Mouse (Mus musculus): ENCODE results near the gene Rpap1. TPM values are rescaled to one million over a fixed set of nuclear protein-coding genes. Genes with fewer than 3 reads are reported as not detected.

Rpap1 gene
- polyA plus RNA-seq, 1 experiment from 2014 or later, result 26.3 TPM

- WGBS, result 88% methylated on average over 6 of the region's 6 CpGs
- no peaks in the 10 kb centered on the region for H3K27me3 ChIP-seq (ENCODE audit: control insufficient read depth, insufficient read depth, low read length)
- no peak overlapping the region for H3K4me3 ChIP-seq (ENCODE audit: low read depth, low read length)
- no peak overlapping the region for H3K27ac ChIP-seq (replicated peaks; ENCODE audit: low read depth, low read length)
- no peak overlapping the region for H3K9ac ChIP-seq (ENCODE audit: low read length)
- H3K9me3 ChIP-seq (ENCODE audit: control insufficient read depth, low read length), result no peaks in the 10 kb centered on the region
- DNase-seq (ENCODE audit: low spot score) (no peak), ATAC-seq (ENCODE audit: insufficient number of reproducible peaks, low FRiP score, low TSS enrichment, low read depth) (no peak)
- peaks cover 19% of the 10 kb centered on the region for H3K36me3 ChIP-seq (ENCODE audit: control insufficient read depth, insufficient read depth, low read length)
- no peak overlapping the region for H3K4me2 ChIP-seq (ENCODE audit: low read depth, severe bottlenecking)
- no peaks in the 10 kb centered on the region for H3K4me1 ChIP-seq (ENCODE audit: control insufficient read depth, insufficient read depth, low read length)
Observed at GRCm38 (mm10) chr2:119767246-119767645, 20.1 kb downstream of the Rpap1 start.

GRCm38 (mm10) chr2:119763924-119764323 lies 23.4 kb downstream of the Rpap1 start:
- peaks cover 22% of the 10 kb centered on the region for H3K27me3 ChIP-seq (ENCODE audit: control insufficient read depth, insufficient read depth, low read length)
- 69% methylated on average over 4 of the region's 4 CpGs for WGBS
- no peak overlapping the region for H3K4me3 ChIP-seq (ENCODE audit: low read depth, low read length)
- peaks cover 7% of the 10 kb centered on the region; the same call in 1 of the 2 replicates for H3K36me3 ChIP-seq (ENCODE audit: control insufficient read depth, insufficient read depth, low read length)
- no peak overlapping the region for H3K4me2 ChIP-seq (ENCODE audit: low read depth, severe bottlenecking)
- H3K9me3 ChIP-seq (ENCODE audit: control insufficient read depth, low read length), result no peaks in the 10 kb centered on the region
- no peak overlapping the region for H3K9ac ChIP-seq (ENCODE audit: low read length)
- H3K27ac ChIP-seq (replicated peaks; ENCODE audit: low read depth, low read length), result no peak overlapping the region
- DNase-seq (ENCODE audit: low spot score) (no peak), ATAC-seq (ENCODE audit: insufficient number of reproducible peaks, low FRiP score, low TSS enrichment, low read depth) (no peak)
- H3K4me1 ChIP-seq (ENCODE audit: control insufficient read depth, insufficient read depth, low read length), result no peaks in the 10 kb centered on the region; the same call in 1 of the 2 replicates

GRCm38 (mm10) chr2:119762276-119762675 lies 25.1 kb downstream of the Rpap1 start:
- no peak overlapping the region for H3K27ac ChIP-seq (replicated peaks; ENCODE audit: low read depth, low read length)
- no peak overlapping the region for H3K4me2 ChIP-seq (ENCODE audit: low read depth, severe bottlenecking)
- peaks cover 39% of the 10 kb centered on the region for H3K27me3 ChIP-seq (ENCODE audit: control insufficient read depth, insufficient read depth, low read length)
- ATAC-seq (ENCODE audit: insufficient number of reproducible peaks, low FRiP score, low TSS enrichment, low read depth), result no peak
- H3K9me3 ChIP-seq (ENCODE audit: control insufficient read depth, low read length), result no peaks in the 10 kb centered on the region
- DNase-seq (ENCODE audit: low spot score), result no peak
- H3K36me3 ChIP-seq (ENCODE audit: control insufficient read depth, insufficient read depth, low read length), result peaks cover 4% of the 10 kb centered on the region; the same call in 1 of the 2 replicates
- 67% methylated on average over 1 of the region's 1 CpGs for WGBS
- no peak overlapping the region for H3K4me3 ChIP-seq (ENCODE audit: low read depth, low read length)
- peaks cover 6% of the 10 kb centered on the region; the same call in 1 of the 2 replicates for H3K4me1 ChIP-seq (ENCODE audit: control insufficient read depth, insufficient read depth, low read length)
- H3K9ac ChIP-seq (ENCODE audit: low read length), result no peak overlapping the region

GRCm38 (mm10) chr2:119760251-119760650 lies 27.1 kb downstream of the Rpap1 start, which contains the start of gene Ltk:
Gene Ltk (minus strand): TSS chr2:119760431.
- H3K4me2 ChIP-seq (ENCODE audit: low read depth, severe bottlenecking), result no peak within 1 kb of the TSS
- no peak within 1 kb of the TSS for H3K4me3 ChIP-seq (ENCODE audit: low read depth, low read length)
- H3K4me1 ChIP-seq (ENCODE audit: control insufficient read depth, insufficient read depth, low read length), result peaks cover 6% of the 10 kb centered on the region; the same call in 1 of the 2 replicates
- H3K9me3 ChIP-seq (ENCODE audit: control insufficient read depth, low read length), result no peaks in the 10 kb centered on the region
- WGBS, result 8% methylated on average over 9 of the region's 9 CpGs
- H3K27me3 ChIP-seq (ENCODE audit: control insufficient read depth, insufficient read depth, low read length), result peaks cover 50% of the 10 kb centered on the region
- no peak within 1 kb of the TSS for H3K9ac ChIP-seq (ENCODE audit: low read length)
- DNase-seq (ENCODE audit: low spot score), result no peak
- H3K27ac ChIP-seq (replicated peaks; ENCODE audit: low read depth, low read length), result no peak within 1 kb of the TSS
- ATAC-seq (ENCODE audit: insufficient number of reproducible peaks, low FRiP score, low TSS enrichment, low read depth), result no peak
- peaks cover 4% of the 10 kb centered on the region; the same call in 1 of the 2 replicates for H3K36me3 ChIP-seq (ENCODE audit: control insufficient read depth, insufficient read depth, low read length)

GRCm38 (mm10) chr2:119758844-119759835 lies 28.2 kb downstream of the Rpap1 start:
- Histone ChIP-seq H3K36me3 (ENCODE audit: control insufficient read depth, insufficient read depth, low read length) (no peaks in the 10 kb centered on the region; the same call in 1 of the 2 replicates), H3K27ac (replicated peaks; ENCODE audit: low read depth, low read length) (no peak overlapping the region), H3K9ac (ENCODE audit: low read length) (0 out of 2 replicates have a peak overlapping the region, but pooled peaks have one; percentile 9), H3K4me2 (ENCODE audit: low read depth, severe bottlenecking) (peak overlapping the region; percentile 98), H3K4me3 (ENCODE audit: low read depth, low read length) (peak overlapping the region; percentile 54), H3K4me1 (ENCODE audit: control insufficient read depth, insufficient read depth, low read length) (peaks cover 6% of the 10 kb centered on the region; the same call in 1 of the 2 replicates), H3K9me3 (ENCODE audit: control insufficient read depth, low read length) (no peaks in the 10 kb centered on the region), H3K27me3 (ENCODE audit: control insufficient read depth, insufficient read depth, low read length) (peaks cover 50% of the 10 kb centered on the region)
- 3% methylated on average over 44 of the region's 44 CpGs for WGBS
- DNase-seq (ENCODE audit: low spot score) (no peak), ATAC-seq (ENCODE audit: insufficient number of reproducible peaks, low FRiP score, low TSS enrichment, low read depth) (0 out of 2 replicates have a peak, but pooled peaks have one; percentile 15)

GRCm38 (mm10) chr2:119758101-119758843 lies 29.1 kb downstream of the Rpap1 start:
- Histone ChIP-seq H3K9ac (ENCODE audit: low read length) (peak overlapping the region; percentile 9; the same call in 1 of the 2 replicates), H3K4me3 (ENCODE audit: low read depth, low read length) (peak overlapping the region; percentile 54), H3K4me2 (ENCODE audit: low read depth, severe bottlenecking) (peak overlapping the region; percentile 98), H3K4me1 (ENCODE audit: control insufficient read depth, insufficient read depth, low read length) (peaks cover 6% of the 10 kb centered on the region; the same call in 1 of the 2 replicates), H3K9me3 (ENCODE audit: control insufficient read depth, low read length) (no peaks in the 10 kb centered on the region), H3K36me3 (ENCODE audit: control insufficient read depth, insufficient read depth, low read length) (no peaks in the 10 kb centered on the region), H3K27ac (replicated peaks; ENCODE audit: low read depth, low read length) (no peak overlapping the region), H3K27me3 (ENCODE audit: control insufficient read depth, insufficient read depth, low read length) (peaks cover 55% of the 10 kb centered on the region)
- 0% methylated on average over 34 of the region's 77 CpGs for WGBS
- ATAC-seq (ENCODE audit: insufficient number of reproducible peaks, low FRiP score, low TSS enrichment, low read depth) (peak; percentile 33; the same call in 1 of the 2 replicates), DNase-seq (ENCODE audit: low spot score) (peak; percentile 55)

- Histone ChIP-seq H3K36me3 (ENCODE audit: control insufficient read depth, insufficient read depth, low read length) (no peaks in the 10 kb centered on the region), H3K9me3 (ENCODE audit: control insufficient read depth, low read length) (no peaks in the 10 kb centered on the region), H3K4me2 (ENCODE audit: low read depth, severe bottlenecking) (peak overlapping the region; percentile 98), H3K27me3 (ENCODE audit: control insufficient read depth, insufficient read depth, low read length) (peaks cover 56% of the 10 kb centered on the region), H3K4me1 (ENCODE audit: control insufficient read depth, insufficient read depth, low read length) (peaks cover 6% of the 10 kb centered on the region; the same call in 1 of the 2 replicates), H3K9ac (ENCODE audit: low read length) (peak overlapping the region; percentile 9; the same call in 1 of the 2 replicates), H3K4me3 (ENCODE audit: low read depth, low read length) (peak overlapping the region; percentile 54), H3K27ac (replicated peaks; ENCODE audit: low read depth, low read length) (no peak overlapping the region)
- DNase-seq (ENCODE audit: low spot score) (peak; percentile 50), ATAC-seq (ENCODE audit: insufficient number of reproducible peaks, low FRiP score, low TSS enrichment, low read depth) (peak; percentile 32; the same call in 1 of the 2 replicates)
- WGBS, result 5% methylated on average over 19 of the region's 31 CpGs
Observed at GRCm38 (mm10) chr2:119757601-119758100, 29.7 kb downstream of the Rpap1 start.

GRCm38 (mm10) chr2:119749260-119749659 lies 38.1 kb downstream of the Rpap1 start:
- 66% methylated on average over 13 of the region's 13 CpGs for WGBS
- no peak overlapping the region for H3K4me3 ChIP-seq (ENCODE audit: low read depth, low read length)
- no peak overlapping the region for H3K9ac ChIP-seq (ENCODE audit: low read length)
- no peak overlapping the region for H3K27ac ChIP-seq (replicated peaks; ENCODE audit: low read depth, low read length)
- no peaks in the 10 kb centered on the region for H3K9me3 ChIP-seq (ENCODE audit: control insufficient read depth, low read length)
- H3K27me3 ChIP-seq (ENCODE audit: control insufficient read depth, insufficient read depth, low read length), result peaks cover 41% of the 10 kb centered on the region
- no peaks in the 10 kb centered on the region for H3K36me3 ChIP-seq (ENCODE audit: control insufficient read depth, insufficient read depth, low read length)
- H3K4me1 ChIP-seq (ENCODE audit: control insufficient read depth, insufficient read depth, low read length), result peaks cover 5% of the 10 kb centered on the region
- no peak for ATAC-seq (ENCODE audit: insufficient number of reproducible peaks, low FRiP score, low TSS enrichment, low read depth)
- DNase-seq (ENCODE audit: low spot score), result no peak
- H3K4me2 ChIP-seq (ENCODE audit: low read depth, severe bottlenecking), result no peak overlapping the region
